Mouse (Mus musculus) megakaryocyte, embryonic 14.5 days (primary cell): ENCODE measurements at regions not wholly inside any gene's neighbourhood (a gene's known extent, or its start where the extent isn't known, plus 50 kb on each side); places are given as distances from the start of the nearest gene placed in this dataset.

Experiments
- FLI1 ChIP-seq: IDR thresholded peaks from 2 replicates; pipeline ENCODE4 v1.6.1; 2012; ENCODE audit warnings: low read length, inconsistent platforms, mixed read lengths
- GATA1 ChIP-seq: IDR thresholded peaks from 3 replicates; pipeline ENCODE4 v1.6.1; 2012; ENCODE audit warnings: mixed read lengths, low read length, inconsistent platforms, borderline replicate concordance

DNA sequence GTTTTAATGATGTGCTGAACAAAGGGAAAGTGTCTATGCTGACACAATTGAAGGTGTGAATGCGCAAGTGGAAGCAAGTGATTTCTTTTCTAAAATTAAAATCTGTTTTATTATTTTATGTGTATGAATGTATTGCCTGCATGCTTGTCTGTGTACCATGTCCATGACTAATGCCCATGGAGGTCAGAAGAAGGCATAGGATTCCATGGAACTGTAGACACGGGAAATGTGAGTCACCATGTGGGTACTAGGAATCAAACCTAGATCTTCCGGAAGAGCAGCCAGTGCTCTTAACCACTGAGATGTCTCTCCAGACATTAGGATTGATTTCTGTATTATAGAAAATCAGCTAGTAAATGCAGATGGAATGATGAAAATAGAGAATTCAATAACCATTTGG, 134.9 kb upstream of the Pgrmc2 start:
- TF ChIP-seq GATA1 (no peak), FLI1 (no peak)
